Mouse (Mus musculus) olfactory bulb, adult 2 months (tissue): ENCODE data around the gene Stxbp4.

Source experiments
- CTCF ChIP-seq: fragments of 200-500 bp; IDR thresholded peaks from 2 replicates; pipeline ENCODE4 v1.5.1; 2012; ENCODE audit warnings: low read depth, mild to moderate bottlenecking, low read length, moderate library complexity; ENCODE audit not compliant: insufficient read depth
- POLR2A ChIP-seq: fragments of 200-500 bp; IDR thresholded peaks from 2 replicates; pipeline ENCODE4 v1.6.1; 2012; ENCODE audit warnings: mild to moderate bottlenecking, low read depth, low read length, moderate library complexity; ENCODE audit not compliant: insufficient read depth

GRCm38 (mm10) chr11:90681171-90681570, 43.3 kb upstream of the Stxbp4 start:
- TF ChIP-seq POLR2A (no peak), CTCF (no peak)
